Mouse (Mus musculus) heart, embryonic 16.5 days (tissue): ENCODE results near the gene Rhof. TPM values are rescaled to one million over a fixed set of nuclear protein-coding genes. Genes with fewer than 3 reads are reported as not detected.
A peak's percentile ranks its signal among the peaks of the same experiment; 100 is the strongest.

Source experiments
- ATAC-seq: fragments of 200-750 bp; cut with Nextera tagmentation; replicated peaks from 2 replicates; pipeline ENCODE4 v1.8.0; 2017; ENCODE audit warnings: moderate number of reproducible peaks; ENCODE audit not compliant: insufficient read depth, low FRiP score; ENCODE audit errors: extremely low read depth
- H3K27ac ChIP-seq: fragments of 300-500 bp; sonication (generic); 2 replicates; pipeline ENCODE4 v1.5.1; 2014; ENCODE audit warnings: mild to moderate bottlenecking, low read length, control low read depth, moderate library complexity
- H3K27me3 ChIP-seq: fragments of 300-500 bp; sonication (generic); 2 replicates; pipeline ENCODE4 v1.6.1; 2014; ENCODE audit warnings: low read length, mixed read lengths; ENCODE audit not compliant: control insufficient read depth, insufficient read depth
- H3K36me3 ChIP-seq: fragments of 300-500 bp; sonication (generic); 2 replicates; pipeline ENCODE4 v1.6.1; 2014; ENCODE audit not compliant: control insufficient read depth, insufficient read depth
- H3K4me1 ChIP-seq: fragments of 300-500 bp; sonication (generic); 2 replicates; pipeline ENCODE4 v1.6.1; 2014; ENCODE audit warnings: low read length, mixed read lengths; ENCODE audit not compliant: control insufficient read depth, insufficient read depth
- H3K4me2 ChIP-seq: fragments of 300-500 bp; sonication (generic); 2 replicates; pipeline ENCODE4 v1.6.1; 2014; ENCODE audit warnings: low read depth, mild to moderate bottlenecking, control low read depth, low read length
- H3K4me3 ChIP-seq: fragments of 300-500 bp; sonication (generic); 2 replicates; pipeline ENCODE4 v1.5.1; 2014; ENCODE audit warnings: mild to moderate bottlenecking, control low read depth, low read length
- H3K9ac ChIP-seq: fragments of 300-500 bp; sonication (generic); 2 replicates; pipeline ENCODE4 v1.6.1; 2014; ENCODE audit warnings: low read length, control low read depth
- H3K9me3 ChIP-seq: fragments of 300-500 bp; sonication (generic); replicated peaks from 2 replicates; pipeline ENCODE4 v1.6.1; 2016; ENCODE audit warnings: low read length; ENCODE audit not compliant: control insufficient read depth
- WGBS: fragments of 180-500 bp; shearing (Covaris S2); extraction: QIAGEN DNeasy Blood & Tissue Kit; methylation state at CpG from one replicate; pipeline ENCODE4 v1.1.7; 2014; 5-methylcytosine and 5-hydroxymethylcytosine counted together
- polyA plus RNA-seq: library from polyadenylated mRNA; unstranded; fragments of >200 nt; fragmentation: Nextera tagmentation; extraction: Ambion mirVana; gene quantifications from 2 replicates; pipeline ENCODE4 v1.2.1, GENCODE M21; 2015

Gene Rhof
- polyA plus RNA-seq, 1 experiment from 2014 or later, result 2.4 TPM

- Histone ChIP-seq H3K9me3 (no peaks in the 10 kb centered on the region), H3K4me2 (no peak overlapping the region), H3K27ac (no peak overlapping the region), H3K9ac (no peak overlapping the region), H3K27me3 (no peaks in the 10 kb centered on the region), H3K36me3 (no peaks in the 10 kb centered on the region), H3K4me3 (no peak overlapping the region), H3K4me1 (peaks cover 6% of the 10 kb centered on the region)
- 91% methylated on average over 4 of the region's 4 CpGs for WGBS
- no peak for ATAC-seq
Observed at GRCm38 (mm10) chr5:123122181-123122580, 10.3 kb downstream of the Rhof start.

DNA sequence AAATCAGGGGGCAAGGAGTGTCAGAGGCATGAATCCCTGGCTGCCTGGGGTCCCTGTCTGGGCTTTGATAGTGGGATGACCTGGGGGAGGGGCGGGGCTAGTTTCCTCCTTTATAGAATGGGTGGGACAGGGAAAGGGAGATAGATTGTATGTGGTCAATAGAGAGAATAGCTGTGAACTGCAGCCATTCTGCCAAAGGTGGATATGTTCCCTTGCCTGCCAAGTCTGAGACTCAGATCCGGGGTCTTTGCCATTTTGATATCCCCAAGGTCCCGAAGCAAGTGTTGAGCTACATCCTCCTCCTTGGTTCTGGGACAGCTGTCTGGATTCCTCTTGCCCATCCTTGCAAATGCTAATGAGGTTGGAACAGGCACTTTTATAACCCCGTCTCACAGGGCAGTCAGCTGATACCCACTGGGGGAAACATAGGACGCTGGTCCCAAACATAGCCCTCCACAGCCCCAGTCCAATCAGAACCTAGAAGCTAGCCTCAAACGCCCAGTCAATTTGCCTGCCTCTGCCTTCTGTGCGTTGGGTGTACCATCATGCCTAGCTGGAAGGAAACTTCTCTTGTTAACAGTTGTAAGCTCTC, 11.8 kb downstream of the Rhof start:
- Histone ChIP-seq H3K9me3 (no peaks in the 10 kb centered on the region), H3K27ac (no peak overlapping the region), H3K4me3 (no peak overlapping the region), H3K4me1 (peaks cover under 1% of the 10 kb centered on the region), H3K9ac (no peak overlapping the region), H3K4me2 (no peak overlapping the region), H3K36me3 (no peaks in the 10 kb centered on the region), H3K27me3 (no peaks in the 10 kb centered on the region)
- WGBS, result 82% methylated on average over 7 of the region's 7 CpGs
- no peak for ATAC-seq

GRCm38 (mm10) chr5:123118826-123119225, 13.7 kb downstream of the Rhof start:
- H3K4me3 ChIP-seq, result no peak overlapping the region
- H3K4me1 ChIP-seq, result no peaks in the 10 kb centered on the region
- no peak overlapping the region for H3K27ac ChIP-seq
- H3K9ac ChIP-seq, result no peak overlapping the region
- ATAC-seq, result no peak
- H3K9me3 ChIP-seq, result no peaks in the 10 kb centered on the region
- H3K36me3 ChIP-seq, result no peaks in the 10 kb centered on the region
- 70% methylated on average over 10 of the region's 10 CpGs for WGBS
- H3K27me3 ChIP-seq, result no peaks in the 10 kb centered on the region
- H3K4me2 ChIP-seq, result no peak overlapping the region

- 75% methylated on average over 8 of the region's 8 CpGs for WGBS
- Histone ChIP-seq H3K27me3 (no peaks in the 10 kb centered on the region), H3K4me3 (no peak overlapping the region), H3K27ac (no peak overlapping the region), H3K9ac (no peak overlapping the region), H3K4me2 (no peak overlapping the region), H3K9me3 (no peaks in the 10 kb centered on the region), H3K36me3 (no peaks in the 10 kb centered on the region), H3K4me1 (no peaks in the 10 kb centered on the region)
- no peak for ATAC-seq
Observed at GRCm38 (mm10) chr5:123117773-123118172, 14.7 kb downstream of the Rhof start.

- Histone ChIP-seq H3K9ac (no peak overlapping the region), H3K9me3 (no peaks in the 10 kb centered on the region), H3K27ac (no peak overlapping the region), H3K4me2 (no peak overlapping the region), H3K4me1 (no peaks in the 10 kb centered on the region), H3K4me3 (no peak overlapping the region), H3K36me3 (no peaks in the 10 kb centered on the region), H3K27me3 (no peaks in the 10 kb centered on the region)
- peak; percentile 61; the same call in 1 of the 2 replicates for ATAC-seq
- WGBS, result 18% methylated on average over 10 of the region's 10 CpGs
Observed at GRCm38 (mm10) chr5:123117257-123117656, 15.2 kb downstream of the Rhof start.

DNA sequence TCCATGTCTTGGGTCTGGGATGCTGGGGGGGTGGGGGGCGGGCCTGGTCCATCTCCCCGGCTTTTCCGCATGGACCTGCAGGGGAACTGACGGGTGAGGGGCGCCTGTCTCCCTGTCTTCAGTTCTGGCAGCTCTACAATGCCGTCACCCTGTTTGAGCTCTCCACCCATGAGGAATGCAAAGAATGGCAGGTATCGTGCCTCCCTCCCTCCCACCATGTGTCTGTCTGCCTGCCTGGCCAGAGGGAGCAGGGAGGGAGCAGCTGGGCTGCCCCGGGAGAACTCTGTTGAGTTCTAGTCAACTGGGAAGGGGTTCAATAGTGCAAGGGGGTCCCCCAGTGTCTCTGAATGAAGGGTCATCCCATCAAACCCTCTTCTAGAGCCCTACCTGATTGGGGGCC, 16.4 kb downstream of the Rhof start:
- ATAC-seq, result no peak
- Histone ChIP-seq H3K4me3 (no peak overlapping the region), H3K27ac (no peak overlapping the region), H3K4me2 (no peak overlapping the region), H3K36me3 (peaks cover 4% of the 10 kb centered on the region; the same call in 1 of the 2 replicates), H3K27me3 (no peaks in the 10 kb centered on the region), H3K9me3 (no peaks in the 10 kb centered on the region), H3K4me1 (no peaks in the 10 kb centered on the region), H3K9ac (no peak overlapping the region)
- WGBS, result 53% methylated on average over 8 of the region's 8 CpGs

GRCm38 (mm10) chr5:123114924-123115323, 17.6 kb downstream of the Rhof start:
- H3K27ac ChIP-seq, result no peak overlapping the region
- no peak overlapping the region for H3K4me2 ChIP-seq
- H3K27me3 ChIP-seq, result no peaks in the 10 kb centered on the region
- peaks cover 4% of the 10 kb centered on the region; the same call in 1 of the 2 replicates for H3K36me3 ChIP-seq
- H3K4me3 ChIP-seq, result no peak overlapping the region
- H3K9ac ChIP-seq, result no peak overlapping the region
- ATAC-seq, result no peak
- WGBS, result 39% methylated on average over 7 of the region's 7 CpGs
- no peaks in the 10 kb centered on the region for H3K9me3 ChIP-seq
- peaks cover under 1% of the 10 kb centered on the region; the same call in 1 of the 2 replicates for H3K4me1 ChIP-seq

DNA sequence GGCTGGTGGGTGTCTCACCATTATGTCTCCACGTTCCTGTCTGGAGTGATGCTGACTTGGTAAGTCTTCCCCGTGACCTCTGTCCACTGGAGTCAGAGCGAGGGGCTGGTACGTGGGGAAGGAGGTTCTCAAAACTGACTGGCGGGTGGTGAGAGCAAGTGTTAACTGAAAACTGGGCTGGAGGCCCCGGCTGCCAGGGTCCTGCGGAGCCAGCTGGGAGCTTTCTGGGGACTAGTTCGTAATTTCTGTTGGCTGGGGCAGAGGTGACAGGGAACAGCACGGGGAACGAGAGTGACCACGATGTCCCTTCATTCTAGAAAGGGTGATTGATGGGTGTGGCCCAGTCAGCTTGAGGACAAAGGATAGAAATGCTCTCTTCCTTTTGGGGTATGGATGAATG, 18.4 kb downstream of the Rhof start:
- no peak overlapping the region for H3K4me2 ChIP-seq
- peaks cover 9% of the 10 kb centered on the region for H3K4me1 ChIP-seq
- H3K36me3 ChIP-seq, result peaks cover 4% of the 10 kb centered on the region; the same call in 1 of the 2 replicates
- no peak overlapping the region for H3K27ac ChIP-seq
- no peaks in the 10 kb centered on the region for H3K9me3 ChIP-seq
- no peak overlapping the region for H3K4me3 ChIP-seq
- 72% methylated on average over 11 of the region's 11 CpGs for WGBS
- ATAC-seq, result no peak
- no peak overlapping the region for H3K9ac ChIP-seq
- no peaks in the 10 kb centered on the region for H3K27me3 ChIP-seq

- H3K4me1 ChIP-seq, result peaks cover 11% of the 10 kb centered on the region
- H3K9ac ChIP-seq, result no peak overlapping the region
- H3K27ac ChIP-seq, result no peak overlapping the region
- ATAC-seq, result no peak
- peaks cover 4% of the 10 kb centered on the region; the same call in 1 of the 2 replicates for H3K36me3 ChIP-seq
- 77% methylated on average over 13 of the region's 13 CpGs for WGBS
- no peak overlapping the region for H3K4me3 ChIP-seq
- H3K4me2 ChIP-seq, result no peak overlapping the region
- H3K27me3 ChIP-seq, result no peaks in the 10 kb centered on the region
- H3K9me3 ChIP-seq, result no peaks in the 10 kb centered on the region
Observed at GRCm38 (mm10) chr5:123110296-123110721, 22.2 kb downstream of the Rhof start.
